Mouse (Mus musculus) small intestine, adult 2 months (tissue): ENCODE results near the gene Smim6.

ENCODE experiments used
- CTCF ChIP-seq: fragments of 200-500 bp; IDR thresholded peaks from 2 replicates; pipeline ENCODE4 v1.5.1; 2012; ENCODE audit warnings: low read depth, mild to moderate bottlenecking, control low read depth, inconsistent platforms, low read length, moderate library complexity, mixed read lengths; ENCODE audit not compliant: insufficient replicate concordance, insufficient read length; ENCODE audit errors: extremely low read depth
- POLR2A ChIP-seq: fragments of 200-500 bp; IDR thresholded peaks from 2 replicates; pipeline ENCODE4 v1.6.1; 2012; ENCODE audit warnings: low read depth, mild to moderate bottlenecking, control low read depth, inconsistent platforms, low read length, moderate library complexity

GRCm38 (mm10) chr11:115878071-115878470, 33.7 kb upstream of the Smim6 start:
- no peak; the same call in 1 of the 2 replicates for TF ChIP-seq POLR2A
- no peak for TF ChIP-seq CTCF
